ENCODE assay signal across 8 mouse cellular contexts in genomic region chr3:151891760-151892253, GRCm38 (mm10). TPM values are rescaled to one million over a fixed set of nuclear protein-coding genes. Genes with fewer than 3 reads are reported as not detected.
DNase-seq lines count a peak whose midpoint lies in the region; ATAC-seq lines count a peak whose summit lies in the region.

No protein-coding gene starts in this region.

- H3K36me3 ChIP-seq in midbrain, embryonic 16.5 days (ENCODE audit: control insufficient read depth, insufficient read depth, low read length), result no peaks in the 10 kb centered on the region

- H3K27ac ChIP-seq in midbrain, embryonic 16.5 days (ENCODE audit: low read length), result no peak overlapping the region

- H3K9ac ChIP-seq in midbrain, embryonic 16.5 days (ENCODE audit: low read depth, low read length), result no peak overlapping the region

- no peak overlapping the region for H3K4me2 ChIP-seq in midbrain, embryonic 16.5 days (ENCODE audit: low read length)

- H3K9me3 ChIP-seq in midbrain, embryonic 16.5 days (replicated peaks; ENCODE audit: control insufficient read depth, low read length, poor library complexity, severe bottlenecking), result no peaks in the 10 kb centered on the region

- H3K4me1 ChIP-seq in midbrain, embryonic 16.5 days (ENCODE audit: control insufficient read depth, insufficient read depth, low read length), result 0 out of 2 replicates have a peak, but pooled peaks cover 4% of the 10 kb centered on the region

- 29% methylated on average over 6 of the region's 6 CpGs for WGBS in midbrain, embryonic 16.5 days

- intact Hi-C loops in left cerebral cortex, postnatal 4 days (cut with DNase I), result no loop called here

- peak; percentile 75 for DNase-seq in adrenal gland, postnatal 10 days
- peak; percentile 72 for DNase-seq in embryo, embryonic 11.5 days (ENCODE audit: low read depth, low spot score)
- DNase-seq in heart, adult 11 months, result peak; percentile 99
- DNase-seq in kidney, adult 11 months, result peak; percentile 66
- DNase-seq in left cerebral cortex, postnatal 4 days, result peak; percentile 47
- DNase-seq in urinary bladder, postnatal 25 days (ENCODE audit: low spot score), result peak; percentile 69

- peak; percentile 58 for ATAC-seq in midbrain, embryonic 16.5 days
- ATAC-seq in erythroid progenitor cell, adult 5-6 weeks (replicated peaks; ENCODE audit: low FRiP score, poor library complexity, severe bottlenecking), result no peak

- H3K27me3 ChIP-seq in midbrain, embryonic 16.5 days (ENCODE audit: control insufficient read depth, insufficient read depth, low read depth, low read length), result no peaks in the 10 kb centered on the region

- H3K4me3 ChIP-seq in midbrain, embryonic 16.5 days (ENCODE audit: low read depth, low read length), result no peak overlapping the region

RNA-seq across cellular contexts. Expression of gene Ptgfr, which starts 54.4 kb away (rescaled TPM):
- total RNA-seq in adrenal gland, postnatal 10 days (2021), result 1 to 10 TPM in 1 of 2 experiments, under 1 TPM in 1; 0.84 to 1.0 TPM
- 1 to 10 TPM; 1.3 to 1.8 TPM for total RNA-seq in left cerebral cortex, postnatal 4 days (2021)
- polyA plus RNA-seq in midbrain, embryonic 16.5 days (2015; fragmentation: Nextera tagmentation; extraction: Ambion mirVana), result 0.60 and 1.0 TPM in 2 replicates
- total RNA-seq in erythroid progenitor cell, adult 5-6 weeks (2015; ENCODE audit: low replicate concordance), result not detected in 2 replicates
- 0.26 and 0.76 TPM in 2 replicates for total RNA-seq in erythroid progenitor cell, adult 5-6 weeks (2017; ENCODE audit: low replicate concordance)

Comparison
In these comparisons a context has a peak if more than half of its experiments do, and no peak if none do; other contexts are left out.
1. DNase-seq: peak in every context shown above with its lines; median percentile 99 in heart, adult 11 months; 75 in adrenal gland, postnatal 10 days; 72 in embryo, embryonic 11.5 days; 69 in urinary bladder, postnatal 25 days; 66 in kidney, adult 11 months; 47 in left cerebral cortex, postnatal 4 days.